13 mouse cellular contexts compared by ENCODE assay signal in the genomic region with DNA sequence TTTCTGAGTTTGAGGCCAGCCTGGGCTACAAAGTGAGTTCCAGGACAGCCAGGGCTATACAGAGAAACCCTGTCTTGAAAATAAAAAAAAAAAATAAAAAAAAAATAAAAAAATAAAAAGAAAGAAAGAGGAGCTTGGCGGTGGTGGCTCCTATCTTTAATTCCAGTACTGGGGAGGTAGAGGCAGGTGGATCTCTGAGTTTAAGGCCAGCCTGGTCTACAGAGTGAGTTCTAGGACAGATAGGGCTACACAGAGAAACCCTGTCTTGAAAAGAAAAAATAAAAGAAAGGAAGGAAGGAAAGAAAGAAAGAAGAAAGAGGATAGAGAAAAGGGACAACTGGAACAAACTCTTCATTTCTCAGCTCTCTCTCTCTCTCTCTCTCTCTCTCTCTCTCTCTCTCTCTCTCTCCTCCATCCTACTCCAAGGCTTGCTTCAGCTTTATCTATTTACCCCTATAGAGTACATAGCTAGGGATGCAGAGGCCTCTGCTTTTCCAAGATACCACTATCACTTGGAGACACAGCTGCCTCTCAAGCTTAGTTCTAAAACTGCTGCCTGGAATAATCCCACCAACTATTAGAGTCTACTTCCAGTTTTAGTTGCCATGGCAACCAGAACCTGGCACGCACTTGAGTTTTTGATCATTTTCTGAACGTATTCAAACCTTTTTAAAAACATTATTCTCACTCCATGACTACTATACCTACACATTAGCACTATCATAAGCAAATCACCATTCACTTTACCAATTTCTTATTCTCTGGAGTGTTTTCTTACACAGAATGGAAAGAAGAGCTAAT.
DNase-seq lines count a peak whose midpoint lies in the region; ATAC-seq lines count a peak whose summit lies in the region.
"Had no signal": no experiment of that assay in that cellular context is flagged by ENCODE, and none has a peak within 500 bp of the region (broad histone marks: within the 10 kb centered on the region; RNA-seq: fewer than 3 reads in every experiment).

No protein-coding gene starts in this region.

- no peak overlapping the region for H3K4me2 ChIP-seq in forebrain, embryonic 15.5 days (replicated peaks)
- no peak overlapping the region for H3K4me2 ChIP-seq in forebrain, embryonic 11.5 days (ENCODE audit: low read depth, low read length, severe bottlenecking)
- no peak overlapping the region for H3K4me2 ChIP-seq in liver, embryonic 11.5 days
- H3K4me2 ChIP-seq: limb, embryonic 15.5 days had no signal

- no peak for DNase-seq in forebrain, embryonic 11.5 days (ENCODE audit: low spot score)
- DNase-seq in right cerebral cortex, adult 18-20 months: peak; percentile 19
- DNase-seq in right cerebral cortex, postnatal 36 days (ENCODE audit: low spot score in 2 of 2): no peak
- DNase-seq in liver, embryonic 11.5 days (ENCODE audit: low spot score): no peak
- DNase-seq in right cerebral cortex, postnatal 4 days: peak; percentile 29
- no peak for DNase-seq in urinary bladder, postnatal 25 days (ENCODE audit: low spot score)
- DNase-seq: adrenal gland, postnatal 25 days; kidney, postnatal 4 days had no signal

- 0 out of 2 replicates have a peak overlapping the region, but pooled peaks have one; percentile 19 for H3K27ac ChIP-seq in forebrain, embryonic 15.5 days (replicated peaks)
- no peak overlapping the region for H3K27ac ChIP-seq in forebrain, embryonic 11.5 days (ENCODE audit: low read depth, low read length)
- no peak overlapping the region for H3K27ac ChIP-seq in liver, embryonic 11.5 days (ENCODE audit: low read depth, low read length)
- H3K27ac ChIP-seq: limb, embryonic 15.5 days had no signal

- H3K36me3 ChIP-seq in forebrain, embryonic 15.5 days: peaks cover under 1% of the 10 kb centered on the region; the same call in 1 of the 2 replicates
- no peaks in the 10 kb centered on the region for H3K36me3 ChIP-seq in forebrain, embryonic 11.5 days (ENCODE audit: control insufficient read depth, insufficient read depth, low read length)
- H3K36me3 ChIP-seq in liver, embryonic 11.5 days (ENCODE audit: control insufficient read depth, insufficient read depth, low read length): peaks cover 2% of the 10 kb centered on the region; the same call in 1 of the 2 replicates

- no peak overlapping the region for H3K4me3 ChIP-seq in forebrain, embryonic 15.5 days
- no peak overlapping the region for H3K4me3 ChIP-seq in forebrain, embryonic 11.5 days (ENCODE audit: low read depth, low read length)
- H3K4me3 ChIP-seq in liver, embryonic 11.5 days (ENCODE audit: low read depth, low read length): no peak overlapping the region
- H3K4me3 ChIP-seq: erythroblast, embryonic 14.5 days; limb, embryonic 15.5 days had no signal

- peaks cover 4% of the 10 kb centered on the region for H3K4me1 ChIP-seq in forebrain, embryonic 15.5 days
- no peaks in the 10 kb centered on the region for H3K4me1 ChIP-seq in forebrain, embryonic 11.5 days (replicated peaks; ENCODE audit: control insufficient read depth, insufficient read depth, low read length)
- H3K4me1 ChIP-seq in liver, embryonic 11.5 days (replicated peaks; ENCODE audit: control insufficient read depth, insufficient read depth, low read length): no peaks in the 10 kb centered on the region
- H3K4me1 ChIP-seq: limb, embryonic 15.5 days had no signal

- H3K27me3 ChIP-seq in forebrain, embryonic 15.5 days: no peaks in the 10 kb centered on the region
- no peaks in the 10 kb centered on the region for H3K27me3 ChIP-seq in forebrain, embryonic 11.5 days (ENCODE audit: control insufficient read depth, insufficient read depth, low read length)
- H3K27me3 ChIP-seq in liver, embryonic 11.5 days (replicated peaks; ENCODE audit: control insufficient read depth, insufficient read depth, low read length): no peaks in the 10 kb centered on the region
- H3K27me3 ChIP-seq: limb, embryonic 15.5 days; Patski had no signal

- no peaks in the 10 kb centered on the region for H3K9me3 ChIP-seq in forebrain, embryonic 15.5 days
- no peaks in the 10 kb centered on the region for H3K9me3 ChIP-seq in forebrain, embryonic 11.5 days (ENCODE audit: control insufficient read depth, low read length)
- H3K9me3 ChIP-seq in liver, embryonic 11.5 days (ENCODE audit: control insufficient read depth, low read length): no peaks in the 10 kb centered on the region
- H3K9me3 ChIP-seq: limb, embryonic 15.5 days had no signal

- no peak overlapping the region for H3K9ac ChIP-seq in forebrain, embryonic 15.5 days (replicated peaks)
- no peak overlapping the region for H3K9ac ChIP-seq in forebrain, embryonic 11.5 days (ENCODE audit: low read length)
- no peak overlapping the region for H3K9ac ChIP-seq in liver, embryonic 11.5 days (ENCODE audit: low read depth, low read length)
- H3K9ac ChIP-seq: limb, embryonic 15.5 days had no signal

- ATAC-seq in forebrain, embryonic 15.5 days (replicated peaks): peak; percentile 63
- ATAC-seq in forebrain, embryonic 11.5 days (replicated peaks; ENCODE audit: low FRiP score): no peak
- ATAC-seq in liver, embryonic 11.5 days (replicated peaks; ENCODE audit: low FRiP score): peak; percentile 95
- no peak for ATAC-seq in CD4-positive, CD25-positive, alpha-beta regulatory T cell, adult 4 months
- ATAC-seq: Patski had no signal

- WGBS in forebrain, embryonic 15.5 days: 57% methylated on average over 3 of the region's 3 CpGs
- 87% methylated on average over 3 of the region's 3 CpGs for WGBS in forebrain, embryonic 11.5 days
- whole genome bisulfite sequencing in liver, embryonic 11.5 days: 68% methylated on average over 3 of the region's 3 CpGs

Comparison
In these comparisons a context has a peak if more than half of its experiments do, and no peak if none do; other contexts are left out.
1. ATAC-seq: peak in forebrain, embryonic 15.5 days (single experiment) and liver, embryonic 11.5 days (single experiment); none in forebrain, embryonic 11.5 days (single experiment) and CD4-positive, CD25-positive, alpha-beta regulatory T cell, adult 4 months (single experiment).
2. DNase-seq: peak in right cerebral cortex, adult 18-20 months (single experiment) and right cerebral cortex, postnatal 4 days (single experiment); none in forebrain, embryonic 11.5 days (single experiment), right cerebral cortex, postnatal 36 days (0 of 2), liver, embryonic 11.5 days (single experiment) and urinary bladder, postnatal 25 days (single experiment).